Mouse (Mus musculus) cortical plate, adult 2 months (tissue): ENCODE results near the gene Slc35f2.

Experiments
- CTCF ChIP-seq: fragments of 200-500 bp; IDR thresholded peaks from 2 replicates; pipeline ENCODE4 v1.5.1; 2011; ENCODE audit warnings: mild to moderate bottlenecking, control low read depth, low read length; ENCODE audit not compliant: insufficient read depth; ENCODE audit errors: extremely low read depth
- POLR2A ChIP-seq: fragments of 200-500 bp; IDR thresholded peaks from 2 replicates; pipeline ENCODE4 v1.6.1; 2011; ENCODE audit warnings: mild to moderate bottlenecking, low read length, control low read depth; ENCODE audit not compliant: insufficient read depth; ENCODE audit errors: extremely low read depth

DNA sequence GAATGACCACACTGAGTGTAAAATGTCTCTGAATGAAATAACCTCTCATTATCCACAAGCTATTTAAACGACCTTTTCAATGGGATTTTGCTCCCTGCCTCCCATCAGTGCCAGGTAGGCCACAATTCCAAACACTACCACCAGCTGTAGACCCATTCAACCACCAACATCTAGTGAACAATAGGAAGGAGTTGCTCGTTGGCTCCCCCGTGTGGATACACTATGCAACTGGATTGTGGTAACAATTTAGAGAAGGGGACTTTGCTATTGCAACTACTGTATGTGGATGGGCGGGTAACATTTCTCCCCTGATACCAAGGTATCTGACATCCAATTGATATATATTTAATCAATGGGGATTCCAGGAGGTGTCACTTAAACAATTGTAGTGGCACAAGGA, 47.4 kb downstream of the Slc35f2 start:
- peak; percentile 66; the same call in 1 of the 2 replicates for TF ChIP-seq CTCF
- TF ChIP-seq POLR2A = no peak
